Mouse (Mus musculus) embryonic facial prominence, embryonic 14.5 days (tissue): ENCODE measurements at regions not wholly inside any gene's neighbourhood (a gene's known extent, or its start where the extent isn't known, plus 50 kb on each side); places are given as distances from the start of the nearest gene placed in this dataset.

ENCODE experiments used
- ATAC-seq: fragments of 200-750 bp; cut with Nextera tagmentation; 2 replicates; pipeline ENCODE4 v1.8.0; 2017; ENCODE audit warnings: low read depth, moderate number of reproducible peaks, moderate TSS enrichment
- DNase-seq: peaks from one replicate; pipeline ENCODE4 v3.0.0-alpha.2; 2015; ENCODE audit warnings: low spot score
- H3K27ac ChIP-seq: fragments of 300-500 bp; sonication (generic); replicated peaks from 2 replicates; pipeline ENCODE4 v1.5.1; 2014; ENCODE audit warnings: low read depth, mild to moderate bottlenecking, low read length, moderate library complexity
- H3K27me3 ChIP-seq: fragments of 300-500 bp; sonication (generic); replicated peaks from 2 replicates; pipeline ENCODE4 v1.6.1; 2014; ENCODE audit warnings: low read length; ENCODE audit not compliant: control insufficient read depth, insufficient read depth
- H3K36me3 ChIP-seq: fragments of 300-500 bp; sonication (generic); 2 replicates; pipeline ENCODE4 v1.6.1; 2014; ENCODE audit warnings: low read length, mixed read lengths; ENCODE audit not compliant: control insufficient read depth, insufficient read depth
- H3K4me1 ChIP-seq: fragments of 300-500 bp; sonication (generic); 2 replicates; pipeline ENCODE4 v1.6.1; 2014; ENCODE audit warnings: antibody characterized with exemption, low read length; ENCODE audit not compliant: control insufficient read depth, insufficient read depth
- H3K4me2 ChIP-seq: fragments of 300-500 bp; sonication (generic); 2 replicates; pipeline ENCODE4 v1.6.1; 2014; ENCODE audit warnings: low read depth, mild to moderate bottlenecking, low read length, moderate library complexity, mixed read lengths
- H3K4me3 ChIP-seq: fragments of 300-500 bp; sonication (generic); 2 replicates; pipeline ENCODE4 v1.5.1; 2014; ENCODE audit warnings: low read depth, mild to moderate bottlenecking, low read length
- H3K9ac ChIP-seq: fragments of 300-500 bp; sonication (generic); 2 replicates; pipeline ENCODE4 v1.6.1; 2014; ENCODE audit warnings: low read depth, mild to moderate bottlenecking, low read length, moderate library complexity, mixed read lengths
- H3K9me3 ChIP-seq: fragments of 300-500 bp; sonication (generic); 2 replicates; pipeline ENCODE4 v1.6.1; 2016; ENCODE audit warnings: low read length; ENCODE audit not compliant: control insufficient read depth
- WGBS: fragments of 180-500 bp; shearing (Covaris S2); extraction: QIAGEN DNeasy Blood & Tissue Kit; methylation state at CpG from one replicate; pipeline ENCODE4 v1.1.7; 2014; 5-methylcytosine and 5-hydroxymethylcytosine counted together

GRCm38 (mm10) chr17:3879075-3879474 is 183.0 kb upstream of the Nox3 start:
- DNase-seq (no peak), ATAC-seq (no peak)
- no peaks in the 10 kb centered on the region for H3K36me3 ChIP-seq
- no peak overlapping the region for H3K4me2 ChIP-seq
- H3K4me1 ChIP-seq = no peaks in the 10 kb centered on the region
- no peaks in the 10 kb centered on the region for H3K27me3 ChIP-seq
- 67% methylated on average over 3 of the region's 3 CpGs for WGBS
- H3K9ac ChIP-seq = no peak overlapping the region
- H3K4me3 ChIP-seq = no peak overlapping the region
- H3K9me3 ChIP-seq = no peaks in the 10 kb centered on the region
- no peak overlapping the region for H3K27ac ChIP-seq

GRCm38 (mm10) chr17:3869459-3870194 is 173.6 kb upstream of the Nox3 start:
- 61% methylated on average over 4 of the region's 4 CpGs for WGBS
- H3K36me3 ChIP-seq = no peaks in the 10 kb centered on the region
- no peak overlapping the region for H3K27ac ChIP-seq
- H3K4me2 ChIP-seq = no peak overlapping the region
- H3K27me3 ChIP-seq = no peaks in the 10 kb centered on the region
- no peaks in the 10 kb centered on the region for H3K4me1 ChIP-seq
- no peaks in the 10 kb centered on the region for H3K9me3 ChIP-seq
- DNase-seq = no peak
- H3K9ac ChIP-seq = no peak overlapping the region
- no peak for ATAC-seq
- H3K4me3 ChIP-seq = no peak overlapping the region

- no peak overlapping the region for H3K27ac ChIP-seq
- no peak overlapping the region for H3K4me2 ChIP-seq
- H3K36me3 ChIP-seq = no peaks in the 10 kb centered on the region
- no peak overlapping the region for H3K4me3 ChIP-seq
- 25% methylated on average over 2 of the region's 2 CpGs for WGBS
- DNase-seq (no peak), ATAC-seq (no peak)
- H3K27me3 ChIP-seq = no peaks in the 10 kb centered on the region
- H3K9me3 ChIP-seq = no peaks in the 10 kb centered on the region
- no peaks in the 10 kb centered on the region for H3K4me1 ChIP-seq
- H3K9ac ChIP-seq = no peak overlapping the region
Observed at GRCm38 (mm10) chr17:3862384-3862783, 166.3 kb upstream of the Nox3 start.

GRCm38 (mm10) chr17:3836386-3836785 is 140.3 kb upstream of the Nox3 start:
- Histone ChIP-seq H3K4me2 (no peak overlapping the region), H3K9me3 (no peaks in the 10 kb centered on the region), H3K27me3 (no peaks in the 10 kb centered on the region), H3K4me3 (no peak overlapping the region), H3K9ac (no peak overlapping the region), H3K4me1 (no peaks in the 10 kb centered on the region), H3K36me3 (no peaks in the 10 kb centered on the region), H3K27ac (no peak overlapping the region)
- no peak for ATAC-seq
- WGBS = 68% methylated on average over 4 of the region's 4 CpGs
- DNase-seq = no peak

- 56% methylated on average over 2 of the region's 2 CpGs for WGBS
- no peak overlapping the region for H3K9ac ChIP-seq
- peak; percentile 10 for DNase-seq
- H3K27me3 ChIP-seq = no peaks in the 10 kb centered on the region
- H3K9me3 ChIP-seq = no peaks in the 10 kb centered on the region
- no peaks in the 10 kb centered on the region for H3K36me3 ChIP-seq
- no peak overlapping the region for H3K4me3 ChIP-seq
- no peak overlapping the region for H3K27ac ChIP-seq
- no peak for ATAC-seq
- no peaks in the 10 kb centered on the region for H3K4me1 ChIP-seq
- no peak overlapping the region for H3K4me2 ChIP-seq
Observed at GRCm38 (mm10) chr17:3811187-3811586, 115.1 kb upstream of the Nox3 start.

GRCm38 (mm10) chr17:3803507-3803906 is 107.4 kb upstream of the Nox3 start:
- 83% methylated on average over 1 of the region's 1 CpGs for WGBS

GRCm38 (mm10) chr17:3792597-3792996 is 96.5 kb upstream of the Nox3 start:
- Histone ChIP-seq H3K9me3 (no peaks in the 10 kb centered on the region), H3K4me2 (no peak overlapping the region), H3K36me3 (no peaks in the 10 kb centered on the region), H3K4me1 (no peaks in the 10 kb centered on the region), H3K4me3 (no peak overlapping the region), H3K9ac (no peak overlapping the region), H3K27me3 (no peaks in the 10 kb centered on the region), H3K27ac (no peak overlapping the region)
- WGBS = 19% methylated on average over 2 of the region's 2 CpGs
- DNase-seq = peak; percentile 34
- no peak for ATAC-seq

More at GRCm38 (mm10) chr17:3803507-3803906, 107.4 kb upstream of the Nox3 start:
- Histone ChIP-seq H3K27me3 (no peaks in the 10 kb centered on the region), H3K4me3 (no peak overlapping the region), H3K27ac (no peak overlapping the region), H3K36me3 (no peaks in the 10 kb centered on the region), H3K9ac (no peak overlapping the region), H3K4me1 (no peaks in the 10 kb centered on the region), H3K4me2 (no peak overlapping the region), H3K9me3 (no peaks in the 10 kb centered on the region)
- DNase-seq = no peak
- ATAC-seq = no peak

GRCm38 (mm10) chr17:3782156-3782555 is 86.1 kb upstream of the Nox3 start:
- H3K4me3 ChIP-seq = no peak overlapping the region
- no peaks in the 10 kb centered on the region for H3K9me3 ChIP-seq
- DNase-seq (no peak), ATAC-seq (no peak)
- H3K27ac ChIP-seq = no peak overlapping the region
- H3K4me1 ChIP-seq = no peaks in the 10 kb centered on the region
- WGBS = 44% methylated on average over 1 of the region's 1 CpGs
- H3K4me2 ChIP-seq = no peak overlapping the region
- no peaks in the 10 kb centered on the region for H3K36me3 ChIP-seq
- H3K27me3 ChIP-seq = no peaks in the 10 kb centered on the region
- H3K9ac ChIP-seq = no peak overlapping the region

- no peak overlapping the region for H3K9ac ChIP-seq
- no peak overlapping the region for H3K4me3 ChIP-seq
- no peaks in the 10 kb centered on the region for H3K27me3 ChIP-seq
- no peak overlapping the region for H3K4me2 ChIP-seq
- ATAC-seq (no peak), DNase-seq (no peak)
- no peaks in the 10 kb centered on the region for H3K4me1 ChIP-seq
- no peaks in the 10 kb centered on the region for H3K9me3 ChIP-seq
- H3K36me3 ChIP-seq = no peaks in the 10 kb centered on the region
- H3K27ac ChIP-seq = no peak overlapping the region
Observed at GRCm38 (mm10) chr17:3777691-3778090, 81.6 kb upstream of the Nox3 start.
